Mouse (Mus musculus): ENCODE measurements around the gene Ak3. TPM values are rescaled to one million over a fixed set of nuclear protein-coding genes. Genes with fewer than 3 reads are reported as not detected.

The Ak3 gene
- polyA plus RNA-seq, 1 experiment from 2014 or later: 76.8 TPM

DNA sequence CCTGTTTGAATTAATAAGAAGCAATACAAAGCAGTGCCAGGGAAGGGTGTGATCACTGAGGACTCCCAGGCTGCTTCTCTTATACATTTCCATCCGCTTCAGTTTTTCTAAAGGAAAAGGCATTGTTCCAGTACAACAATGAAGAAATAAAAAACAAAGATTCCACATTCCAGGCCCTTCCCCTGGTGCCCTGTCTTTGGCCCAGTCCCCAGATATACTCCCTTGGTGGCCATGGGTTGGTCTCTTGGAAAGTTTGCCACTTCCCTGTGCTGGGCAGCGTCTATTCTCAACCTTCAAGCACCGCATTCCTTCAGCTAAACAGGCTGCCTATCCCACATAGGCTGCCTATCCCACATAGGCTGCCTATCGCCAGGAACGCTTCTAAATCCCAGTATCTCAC lies 10.7 kb downstream of the Ak3 start:
- Histone ChIP-seq H3K27ac (ENCODE audit: low read depth, low read length) (no peak overlapping the region), H3K27me3 (replicated peaks; ENCODE audit: control insufficient read depth, insufficient read depth, low read length) (no peaks in the 10 kb centered on the region), H3K36me3 (ENCODE audit: control insufficient read depth, insufficient read depth, low read length) (peaks cover 16% of the 10 kb centered on the region; the same call in 1 of the 2 replicates), H3K4me1 (ENCODE audit: control insufficient read depth, insufficient read depth, low read length) (no peaks in the 10 kb centered on the region), H3K4me2 (ENCODE audit: low read length) (no peak overlapping the region), H3K9me3 (replicated peaks; ENCODE audit: control insufficient read depth, low read length) (no peaks in the 10 kb centered on the region), H3K4me3 (ENCODE audit: low read depth, low read length) (no peak overlapping the region), H3K9ac (ENCODE audit: low read length) (no peak overlapping the region)
- WGBS: 89% methylated on average over 5 of the region's 5 CpGs
- DNase-seq (ENCODE audit: low spot score) (no peak), ATAC-seq (no peak)

- H3K4me3 ChIP-seq (ENCODE audit: low read depth, low read length): no peak overlapping the region
Measured at GRCm38 (mm10) chr19:29032662-29033061, 15.1 kb downstream of the Ak3 start.

DNA sequence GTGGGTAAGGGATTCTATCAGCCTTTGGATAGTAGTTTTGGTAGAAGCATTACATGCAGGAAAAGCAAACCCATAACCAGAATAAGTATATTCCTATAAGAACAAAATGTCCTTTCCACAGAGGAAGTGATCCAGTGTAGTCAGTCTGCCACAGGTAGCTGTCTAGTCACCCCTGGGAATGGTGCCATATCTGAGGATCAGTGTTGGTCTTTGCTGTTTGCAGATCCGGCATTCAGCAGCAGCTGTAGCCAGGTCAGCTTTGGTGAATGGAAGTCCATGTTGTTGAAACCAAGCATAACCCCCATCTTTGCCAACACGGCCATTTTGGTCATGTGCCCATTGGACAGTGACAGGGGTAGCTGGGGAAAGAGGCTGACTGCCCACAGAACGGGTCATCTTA lies 16.0 kb downstream of the Ak3 start:
- 90% methylated on average over 3 of the region's 3 CpGs for WGBS
- H3K36me3 ChIP-seq (ENCODE audit: control insufficient read depth, insufficient read depth, low read length): peaks cover 11% of the 10 kb centered on the region
- no peaks in the 10 kb centered on the region for H3K9me3 ChIP-seq (replicated peaks; ENCODE audit: control insufficient read depth, low read length)
- no peak for DNase-seq (ENCODE audit: low spot score)
- no peak overlapping the region for H3K27ac ChIP-seq (ENCODE audit: low read depth, low read length)
- H3K27me3 ChIP-seq (replicated peaks; ENCODE audit: control insufficient read depth, insufficient read depth, low read length): no peaks in the 10 kb centered on the region
- H3K4me3 ChIP-seq (ENCODE audit: low read depth, low read length): no peak overlapping the region
- H3K4me2 ChIP-seq (ENCODE audit: low read length): no peak overlapping the region
- ATAC-seq: no peak
- no peak overlapping the region for H3K9ac ChIP-seq (ENCODE audit: low read length)
- H3K4me1 ChIP-seq (ENCODE audit: control insufficient read depth, insufficient read depth, low read length): no peaks in the 10 kb centered on the region

More at GRCm38 (mm10) chr19:29032662-29033061, 15.1 kb downstream of the Ak3 start:
- DNase-seq (ENCODE audit: low spot score): no peak
- Histone ChIP-seq H3K9ac (ENCODE audit: low read length) (no peak overlapping the region), H3K36me3 (ENCODE audit: control insufficient read depth, insufficient read depth, low read length) (peaks cover 14% of the 10 kb centered on the region; the same call in 1 of the 2 replicates), H3K9me3 (replicated peaks; ENCODE audit: control insufficient read depth, low read length) (no peaks in the 10 kb centered on the region), H3K4me2 (ENCODE audit: low read length) (no peak overlapping the region), H3K27me3 (replicated peaks; ENCODE audit: control insufficient read depth, insufficient read depth, low read length) (no peaks in the 10 kb centered on the region), H3K27ac (ENCODE audit: low read depth, low read length) (no peak overlapping the region), H3K4me1 (ENCODE audit: control insufficient read depth, insufficient read depth, low read length) (no peaks in the 10 kb centered on the region)
- no peak for ATAC-seq

DNA sequence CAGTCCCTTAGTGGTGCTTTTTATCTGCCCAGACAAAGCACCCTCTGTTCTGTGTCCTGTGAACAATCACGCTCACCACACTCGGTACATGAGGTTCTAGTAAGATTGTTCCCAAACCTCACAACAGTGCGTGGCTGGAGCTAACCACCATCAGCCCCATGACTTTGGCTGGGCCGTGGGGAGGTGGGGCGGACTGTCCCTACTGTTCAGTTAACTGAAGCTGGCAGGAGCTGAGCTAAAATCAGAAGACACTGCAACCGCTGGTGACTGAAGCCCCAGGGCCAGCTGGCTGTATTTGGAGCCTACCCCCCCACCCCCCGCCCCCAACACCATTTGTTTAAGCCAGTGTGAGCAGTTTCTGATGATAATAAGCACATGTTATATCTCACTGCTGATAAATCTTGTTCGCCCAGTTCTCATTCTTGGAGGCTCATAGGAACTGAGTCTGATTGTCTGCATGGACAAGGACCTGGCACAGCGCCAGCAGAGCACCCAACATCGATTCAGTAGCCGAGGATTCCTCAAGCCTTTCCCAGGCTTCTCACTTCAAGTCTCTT lies 23.3 kb downstream of the Ak3 start:
- peak; percentile 51 for DNase-seq (ENCODE audit: low spot score)
- H3K36me3 ChIP-seq (ENCODE audit: control insufficient read depth, insufficient read depth, low read length): peaks cover 57% of the 10 kb centered on the region
- WGBS: 53% methylated on average over 11 of the region's 11 CpGs
- H3K27me3 ChIP-seq (replicated peaks; ENCODE audit: control insufficient read depth, insufficient read depth, low read length): no peaks in the 10 kb centered on the region
- ATAC-seq: peak; percentile 68
- no peak overlapping the region for H3K4me3 ChIP-seq (ENCODE audit: low read depth, low read length)
- H3K9ac ChIP-seq (ENCODE audit: low read length): no peak overlapping the region
- H3K27ac ChIP-seq (ENCODE audit: low read depth, low read length): peak overlapping the region; percentile 10; the same call in 1 of the 2 replicates
- H3K4me2 ChIP-seq (ENCODE audit: low read length): no peak overlapping the region
- no peaks in the 10 kb centered on the region for H3K9me3 ChIP-seq (replicated peaks; ENCODE audit: control insufficient read depth, low read length)
- no peaks in the 10 kb centered on the region; the same call in 1 of the 2 replicates for H3K4me1 ChIP-seq (ENCODE audit: control insufficient read depth, insufficient read depth, low read length)

DNA sequence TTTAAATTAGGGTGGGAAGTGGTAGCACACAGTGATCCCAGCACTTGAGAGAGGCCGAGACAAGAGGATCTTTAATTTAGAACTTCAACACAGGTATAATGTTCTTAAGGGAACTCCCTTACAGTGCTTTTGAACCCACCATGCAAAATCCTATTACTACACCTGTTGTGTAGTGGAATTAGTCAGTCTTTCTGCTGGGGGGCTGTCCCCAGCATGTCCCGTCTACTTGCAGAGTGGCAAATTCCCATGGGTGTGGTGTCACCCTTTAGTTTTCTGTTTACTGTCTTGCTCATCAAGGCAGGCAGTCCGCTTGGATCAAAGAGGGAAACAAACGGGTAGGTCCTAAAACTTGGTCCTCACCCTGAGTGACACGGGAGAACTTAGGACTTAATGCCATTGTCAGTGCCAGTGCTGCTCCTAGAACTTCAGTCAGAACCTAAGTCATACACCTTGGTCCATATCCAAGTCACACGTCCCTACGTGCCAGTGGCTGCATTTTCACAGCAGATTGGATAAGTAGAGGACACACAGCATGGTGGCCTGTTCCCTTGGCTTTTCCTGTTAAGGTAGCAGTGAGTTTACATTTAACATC lies 25.9 kb downstream of the Ak3 start:
- DNase-seq (ENCODE audit: low spot score) (no peak), ATAC-seq (no peak)
- no peaks in the 10 kb centered on the region for H3K27me3 ChIP-seq (replicated peaks; ENCODE audit: control insufficient read depth, insufficient read depth, low read length)
- H3K9me3 ChIP-seq (replicated peaks; ENCODE audit: control insufficient read depth, low read length): no peaks in the 10 kb centered on the region
- H3K4me3 ChIP-seq (ENCODE audit: low read depth, low read length): no peak overlapping the region
- 91% methylated on average over 7 of the region's 7 CpGs for WGBS
- peaks cover 71% of the 10 kb centered on the region for H3K36me3 ChIP-seq (ENCODE audit: control insufficient read depth, insufficient read depth, low read length)
- H3K4me1 ChIP-seq (ENCODE audit: control insufficient read depth, insufficient read depth, low read length): no peaks in the 10 kb centered on the region; the same call in 1 of the 2 replicates
- H3K27ac ChIP-seq (ENCODE audit: low read depth, low read length): no peak overlapping the region
- no peak overlapping the region for H3K4me2 ChIP-seq (ENCODE audit: low read length)
- no peak overlapping the region for H3K9ac ChIP-seq (ENCODE audit: low read length)

DNA sequence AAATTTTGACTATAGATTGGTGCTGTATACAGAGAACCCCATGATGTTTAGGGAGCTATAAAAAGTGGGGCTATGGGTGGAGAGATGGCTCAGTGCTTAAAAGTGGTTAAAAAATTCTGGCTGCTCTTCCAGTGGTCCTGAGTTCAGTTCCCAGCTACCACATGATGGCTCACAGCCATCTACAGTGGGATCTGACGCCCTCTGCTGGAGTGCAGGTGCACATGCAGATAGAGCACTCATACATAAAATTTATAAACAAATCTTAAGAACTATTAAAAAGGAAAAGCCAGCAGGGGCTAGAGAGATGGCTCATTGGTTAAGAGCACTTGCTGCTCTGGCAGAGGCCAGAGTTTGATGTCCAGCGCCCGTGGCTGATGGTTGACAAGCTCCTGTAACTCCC lies 28.1 kb downstream of the Ak3 start:
- 95% methylated on average over 3 of the region's 3 CpGs for WGBS
- H3K36me3 ChIP-seq (ENCODE audit: control insufficient read depth, insufficient read depth, low read length): peaks cover 71% of the 10 kb centered on the region
- ATAC-seq: no peak

GRCm38 (mm10) chr19:29016786-29017185 lies 31.0 kb downstream of the Ak3 start:
- no peak for ATAC-seq
- no peak overlapping the region for H3K27ac ChIP-seq (ENCODE audit: low read depth, low read length)
- H3K4me2 ChIP-seq (ENCODE audit: low read length): no peak overlapping the region
- H3K9ac ChIP-seq (ENCODE audit: low read length): no peak overlapping the region
- no peak overlapping the region for H3K4me3 ChIP-seq (ENCODE audit: low read depth, low read length)
- H3K4me1 ChIP-seq (ENCODE audit: control insufficient read depth, insufficient read depth, low read length): no peaks in the 10 kb centered on the region
- H3K36me3 ChIP-seq (ENCODE audit: control insufficient read depth, insufficient read depth, low read length): peaks cover 75% of the 10 kb centered on the region
- H3K9me3 ChIP-seq (replicated peaks; ENCODE audit: control insufficient read depth, low read length): no peaks in the 10 kb centered on the region
- H3K27me3 ChIP-seq (replicated peaks; ENCODE audit: control insufficient read depth, insufficient read depth, low read length): no peaks in the 10 kb centered on the region
- no peak for DNase-seq (ENCODE audit: low spot score)
- 87% methylated on average over 5 of the region's 5 CpGs for WGBS

More for the DNA sequence above, 28.1 kb downstream of the Ak3 start:
- Histone ChIP-seq H3K9ac (ENCODE audit: low read length) (no peak overlapping the region), H3K9me3 (replicated peaks; ENCODE audit: control insufficient read depth, low read length) (no peaks in the 10 kb centered on the region), H3K4me2 (ENCODE audit: low read length) (no peak overlapping the region), H3K4me3 (ENCODE audit: low read depth, low read length) (no peak overlapping the region), H3K27me3 (replicated peaks; ENCODE audit: control insufficient read depth, insufficient read depth, low read length) (no peaks in the 10 kb centered on the region), H3K4me1 (ENCODE audit: control insufficient read depth, insufficient read depth, low read length) (no peaks in the 10 kb centered on the region; the same call in 1 of the 2 replicates), H3K27ac (ENCODE audit: low read depth, low read length) (no peak overlapping the region)
- DNase-seq (ENCODE audit: low spot score): no peak

DNA sequence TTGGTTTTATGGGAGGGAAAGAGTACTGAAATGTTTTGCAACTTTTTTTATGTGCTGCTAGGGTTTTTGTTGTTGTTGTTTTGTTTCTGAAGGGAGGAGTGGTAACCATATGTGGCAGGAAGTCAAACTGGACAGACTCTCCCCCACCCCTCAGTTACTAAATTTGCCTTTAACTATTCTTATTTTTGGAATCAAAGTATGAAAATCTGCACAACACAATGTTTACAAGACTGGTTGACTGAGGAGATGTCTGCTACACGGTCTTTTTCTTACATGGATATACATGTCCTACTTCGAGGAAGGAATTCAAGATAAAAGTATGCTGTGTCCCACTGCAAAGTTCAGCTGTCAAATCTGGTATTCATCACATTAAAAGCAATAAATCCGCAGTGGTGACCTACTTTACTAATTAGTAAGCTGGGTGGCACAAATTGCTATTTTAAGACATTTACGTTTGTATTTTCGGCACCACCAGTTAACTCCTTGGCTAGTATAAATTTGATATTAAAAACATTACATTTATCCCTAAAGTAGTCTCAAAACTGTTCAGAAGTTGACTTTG lies 31.5 kb downstream of the Ak3 start:
- 92% methylated on average over 5 of the region's 5 CpGs for WGBS
- no peaks in the 10 kb centered on the region for H3K27me3 ChIP-seq (replicated peaks; ENCODE audit: control insufficient read depth, insufficient read depth, low read length)
- H3K9me3 ChIP-seq (replicated peaks; ENCODE audit: control insufficient read depth, low read length): no peaks in the 10 kb centered on the region
- H3K36me3 ChIP-seq (ENCODE audit: control insufficient read depth, insufficient read depth, low read length): peaks cover 75% of the 10 kb centered on the region
- no peak overlapping the region for H3K9ac ChIP-seq (ENCODE audit: low read length)
- no peak for DNase-seq (ENCODE audit: low spot score)
- no peak overlapping the region for H3K27ac ChIP-seq (ENCODE audit: low read depth, low read length)
- no peak overlapping the region for H3K4me3 ChIP-seq (ENCODE audit: low read depth, low read length)
- no peak for ATAC-seq
- H3K4me2 ChIP-seq (ENCODE audit: low read length): no peak overlapping the region
- H3K4me1 ChIP-seq (ENCODE audit: control insufficient read depth, insufficient read depth, low read length): no peaks in the 10 kb centered on the region

All from forebrain, embryonic 14.5 days (tissue).